Mouse (Mus musculus) macrophage (primary cell): ENCODE results near the gene Rnls. TPM values are rescaled to one million over a fixed set of nuclear protein-coding genes. Genes with fewer than 3 reads are reported as not detected.
"Not testable (repeated sequence)": the region's sequence is repeated elsewhere in the genome, so short reads cannot be mapped to it uniquely, and the experiment has no call there.

Experiments
- H3K27ac ChIP-seq: fragments of 350-480 bp; formaldehyde crosslinking; 2 replicates; pipeline ENCODE4 v1.9.0; 2021
- H3K36me3 ChIP-seq: fragments of 350-480 bp; formaldehyde crosslinking; 2 replicates; pipeline ENCODE4 v1.9.0; 2021; ENCODE audit errors: inconsistent target
- H3K4me3 ChIP-seq: fragments of 350-480 bp; formaldehyde crosslinking; 2 replicates; pipeline ENCODE4 v1.9.0; 2021; ENCODE audit errors: inconsistent target
- H3K79me2 ChIP-seq: fragments of 350-480 bp; formaldehyde crosslinking; 2 replicates; pipeline ENCODE4 v1.9.0; 2021; ENCODE audit errors: inconsistent target
- WGBS: methylation state at CpG from one replicate; pipeline ENCODE4 v1.1.7; 2026; ENCODE audit warnings: inconsistent platforms; ENCODE audit not compliant: missing documents; 5-methylcytosine and 5-hydroxymethylcytosine counted together
- polyA plus RNA-seq: library from polyadenylated mRNA; stranded (reverse); fragments of 250-400 nt; gene quantifications from 3 replicates; pipeline ENCODE4 v1.2.4, GENCODE M21; 2018; ENCODE audit warnings: inconsistent platforms
- total RNA-seq, 78 experiments: library from RNA; depleted of rRNA; stranded (reverse); fragments of 250-400 nt; gene quantifications; 1 replicate in 9 of 78; 2 replicates in 24 of 78; 3 replicates in 43 of 78; 4 replicates in 2 of 78; pipeline ENCODE4 v1.2.4; 2018; ENCODE audit warnings: inconsistent platforms in 56 of 78

Gene Rnls
- 1 to 10 TPM; 1.0 to 5.1 (median 2.7) TPM for total RNA-seq (2018; cell fraction: chromatin; rRNA removed)
- total RNA-seq (2018; cell fraction: cytosol; rRNA removed), result 1 to 10 TPM; 1.5 to 4.0 (median 2.9) TPM
- 1 to 10 TPM; 1.3 to 5.1 (median 2.9) TPM for total RNA-seq (2018; cell fraction: nucleus; rRNA removed)
- polyA plus RNA-seq, result 2.7 to 3.4 TPM (median 3.1 TPM) in 3 replicates

DNA sequence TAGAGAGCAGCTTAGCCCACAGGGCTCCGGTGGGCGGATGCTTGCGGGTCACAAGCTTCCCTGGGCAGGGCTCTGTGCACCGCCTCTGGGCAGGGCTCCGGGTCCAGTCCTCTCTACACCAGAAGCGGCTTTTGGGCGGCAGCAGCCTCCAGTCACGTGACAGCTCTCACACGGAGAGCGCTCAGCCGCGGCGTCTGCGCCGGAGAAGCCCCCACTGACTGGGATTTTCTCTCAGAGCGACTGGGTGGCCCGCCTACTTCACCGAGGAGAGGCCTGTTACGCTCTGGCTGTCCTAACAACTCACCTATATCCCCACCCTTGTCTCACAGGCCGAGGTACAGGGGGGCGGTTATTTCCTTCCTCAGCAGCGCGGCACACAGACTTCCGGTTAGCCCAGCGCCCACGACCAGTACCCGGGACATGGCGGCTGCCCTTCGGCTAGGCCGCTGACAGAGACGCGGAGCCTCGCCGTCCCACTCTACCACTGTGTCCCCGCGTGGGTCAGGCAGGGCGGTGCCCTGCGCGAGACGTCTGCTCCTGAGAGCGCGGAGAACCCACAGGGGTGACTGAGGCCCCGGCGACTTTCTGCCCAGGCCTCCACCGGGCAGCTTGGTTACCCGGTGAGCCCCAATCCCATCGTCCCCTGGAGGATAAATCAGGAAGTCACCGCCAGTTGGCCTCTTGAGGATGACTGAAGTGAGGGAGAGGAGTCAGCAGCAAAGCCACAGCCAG, at the start of gene Rnls:
TSS of gene Rnls (minus strand) at position 645 of the 732 bp plus-strand sequence.
- H3K27ac ChIP-seq, result peak within 1 kb of the TSS; percentile 69
- WGBS, result under 1% methylated on average over 47 of the region's 48 CpGs
- H3K79me2 ChIP-seq, result peaks cover 17% of the 10 kb centered on the region
- no peaks in the 10 kb centered on the region for H3K36me3 ChIP-seq
- H3K4me3 ChIP-seq, result peak within 1 kb of the TSS; percentile 43

DNA sequence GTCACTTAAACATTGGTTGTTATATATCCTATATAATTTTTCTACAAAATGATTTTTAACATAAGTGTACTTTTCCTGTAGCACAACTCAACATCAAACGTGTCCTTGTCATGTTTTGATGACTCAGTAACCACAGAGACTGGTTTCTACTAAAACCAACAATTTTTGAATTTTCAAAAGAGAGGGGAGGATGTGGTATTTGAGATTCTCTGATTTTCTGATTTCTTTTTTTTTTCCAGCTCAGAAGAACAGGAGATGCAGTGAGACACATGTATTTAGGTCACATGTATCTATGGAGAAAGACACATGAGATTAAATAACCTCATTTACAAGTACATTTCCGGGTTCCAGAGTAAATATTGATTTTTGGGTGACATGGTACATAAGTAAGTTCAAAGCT, 37.4 kb upstream of the Rnls start:
- no peaks in the 10 kb centered on the region for H3K36me3 ChIP-seq
- H3K79me2 ChIP-seq, result no peaks in the 10 kb centered on the region
- WGBS, result 43% methylated on average over 2 of the region's 2 CpGs
- no peak overlapping the region for H3K4me3 ChIP-seq
- no peak overlapping the region for H3K27ac ChIP-seq

DNA sequence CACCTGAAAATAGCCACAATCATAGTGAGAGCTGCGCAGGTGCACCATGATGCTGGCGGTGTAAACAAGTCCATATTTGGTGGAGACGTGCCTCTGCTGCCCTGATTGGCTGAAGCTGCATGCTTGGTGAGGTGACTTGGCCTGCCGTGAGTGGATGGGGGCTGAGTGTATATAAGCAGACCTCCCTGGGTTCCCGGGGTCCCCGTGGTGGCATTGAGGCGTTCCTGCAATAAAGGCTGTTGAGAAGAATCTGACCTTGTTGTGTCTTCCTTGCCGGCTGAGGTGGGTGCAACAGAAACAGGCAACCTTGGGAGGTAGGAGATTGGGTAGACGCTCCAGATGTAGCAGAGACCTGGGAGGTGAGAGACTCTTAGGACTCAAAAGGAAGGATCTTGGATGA, 27.3 kb upstream of the Rnls start:
- not testable (repeated sequence) for H3K27ac ChIP-seq, H3K36me3 ChIP-seq, H3K79me2 ChIP-seq, H3K4me3 ChIP-seq
- 91% methylated on average over 9 of the region's 9 CpGs for WGBS

DNA sequence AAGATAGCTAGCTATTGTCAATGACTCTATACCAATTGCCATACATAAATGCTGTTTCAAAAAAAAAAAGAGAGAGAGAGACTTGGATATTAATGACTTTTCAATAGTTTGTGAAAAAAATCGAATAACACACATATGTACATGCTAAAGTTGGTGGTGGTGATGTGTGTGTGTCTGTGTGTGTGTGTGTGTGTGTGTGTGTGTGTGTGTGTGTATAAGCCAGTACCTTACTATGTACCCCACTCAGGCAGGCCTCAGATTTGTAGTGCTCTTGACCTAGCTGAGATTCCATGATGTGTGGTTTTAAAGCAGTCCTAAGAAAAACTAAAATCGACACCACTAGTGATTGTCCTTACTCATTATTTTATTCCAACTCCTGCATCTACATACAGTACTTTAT, 11.3 kb downstream of the Rnls start:
- Histone ChIP-seq H3K4me3 (no peak overlapping the region), H3K79me2 (no peaks in the 10 kb centered on the region), H3K27ac (no peak overlapping the region), H3K36me3 (no peaks in the 10 kb centered on the region)
- WGBS, result 100% methylated on average over 2 of the region's 2 CpGs

DNA sequence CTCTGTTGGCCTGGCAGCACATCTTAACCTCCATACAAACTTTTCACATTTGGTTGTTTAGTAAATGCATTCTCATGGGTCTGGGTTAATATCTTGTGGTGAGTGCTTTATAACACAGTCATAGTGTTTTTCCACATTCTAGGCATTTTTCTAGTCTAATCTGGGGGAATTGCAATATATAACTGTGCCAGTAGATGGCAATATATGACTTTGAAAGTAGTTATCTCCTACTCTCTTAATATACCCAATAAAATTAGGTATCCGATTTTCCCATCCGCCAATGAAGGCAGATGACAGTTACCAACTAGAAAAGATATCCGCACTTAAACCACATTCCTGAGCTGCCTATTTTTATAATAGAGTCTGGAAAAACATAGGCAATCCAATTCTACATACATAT, 11.7 kb downstream of the Rnls start:
- 12% methylated on average over 3 of the region's 3 CpGs for WGBS
- Histone ChIP-seq H3K79me2 (no peaks in the 10 kb centered on the region), H3K27ac (no peak overlapping the region), H3K36me3 (no peaks in the 10 kb centered on the region), H3K4me3 (no peak overlapping the region)

DNA sequence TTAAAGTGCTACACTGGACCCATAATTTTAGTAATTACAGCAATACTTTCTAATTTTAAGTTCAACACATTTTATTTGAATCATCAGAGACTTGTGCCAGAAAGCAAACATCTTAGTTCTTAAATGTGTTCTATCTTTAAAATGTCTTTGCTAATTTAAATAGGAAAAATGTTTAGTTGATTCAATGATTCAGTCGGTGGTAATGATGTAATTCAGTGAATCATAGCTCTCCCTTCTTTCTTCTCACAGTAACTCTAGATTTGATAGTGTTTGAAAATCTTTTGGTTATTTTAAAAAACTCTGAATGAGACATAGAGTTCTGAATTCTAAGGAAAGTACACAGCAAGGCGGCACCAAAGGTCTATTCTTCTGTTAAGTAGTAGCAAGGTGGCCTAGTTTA, 23.3 kb downstream of the Rnls start:
- H3K79me2 ChIP-seq, result no peaks in the 10 kb centered on the region
- 96% methylated on average over 2 of the region's 2 CpGs for WGBS
- H3K27ac ChIP-seq, result no peak overlapping the region
- H3K36me3 ChIP-seq, result no peaks in the 10 kb centered on the region
- no peak overlapping the region for H3K4me3 ChIP-seq

DNA sequence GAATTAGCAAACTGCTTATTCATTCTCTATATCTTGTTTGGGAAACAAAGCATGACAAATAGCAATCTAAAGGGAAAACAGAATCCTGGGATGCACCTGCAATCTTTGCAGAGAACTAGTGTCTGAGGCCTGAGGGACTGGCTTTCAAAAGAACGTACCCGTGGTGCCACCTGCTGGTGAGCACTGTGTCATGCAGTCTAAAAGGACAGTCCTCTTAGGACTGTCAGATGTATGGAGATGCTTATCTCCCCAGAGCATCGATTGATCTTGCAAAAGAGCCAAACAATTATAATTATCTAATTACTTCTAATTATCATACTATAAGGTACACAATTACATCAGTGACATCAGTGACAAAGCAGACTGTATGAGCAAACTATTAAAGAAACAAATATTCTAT, 25.4 kb downstream of the Rnls start:
- Histone ChIP-seq H3K27ac (no peak overlapping the region), H3K79me2 (no peaks in the 10 kb centered on the region), H3K4me3 (no peak overlapping the region), H3K36me3 (no peaks in the 10 kb centered on the region)
- 2% methylated on average over 3 of the region's 3 CpGs for WGBS

DNA sequence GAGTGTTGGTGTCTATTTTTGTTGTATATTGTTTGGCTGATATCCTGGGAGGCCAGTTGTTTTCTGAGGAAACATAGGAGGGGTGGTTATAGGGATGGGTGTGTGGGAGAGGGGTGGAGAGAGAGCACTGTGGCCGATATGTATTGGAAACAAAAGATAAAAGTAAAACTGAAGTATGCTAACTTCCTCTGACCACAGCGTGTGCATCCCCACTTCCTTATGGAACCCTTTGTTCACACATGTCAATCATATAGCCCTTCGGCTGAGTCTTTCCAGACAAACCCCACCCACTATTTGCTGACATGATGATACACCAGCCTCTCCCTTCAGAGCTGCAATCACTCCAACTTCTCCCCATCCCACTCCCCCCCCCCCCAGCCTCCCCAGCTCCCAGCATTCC, 35.1 kb downstream of the Rnls start:
- no peaks in the 10 kb centered on the region for H3K79me2 ChIP-seq
- H3K36me3 ChIP-seq, result no peaks in the 10 kb centered on the region
- 18% methylated on average over 3 of the region's 3 CpGs for WGBS
- no peak overlapping the region for H3K27ac ChIP-seq
- no peak overlapping the region for H3K4me3 ChIP-seq

DNA sequence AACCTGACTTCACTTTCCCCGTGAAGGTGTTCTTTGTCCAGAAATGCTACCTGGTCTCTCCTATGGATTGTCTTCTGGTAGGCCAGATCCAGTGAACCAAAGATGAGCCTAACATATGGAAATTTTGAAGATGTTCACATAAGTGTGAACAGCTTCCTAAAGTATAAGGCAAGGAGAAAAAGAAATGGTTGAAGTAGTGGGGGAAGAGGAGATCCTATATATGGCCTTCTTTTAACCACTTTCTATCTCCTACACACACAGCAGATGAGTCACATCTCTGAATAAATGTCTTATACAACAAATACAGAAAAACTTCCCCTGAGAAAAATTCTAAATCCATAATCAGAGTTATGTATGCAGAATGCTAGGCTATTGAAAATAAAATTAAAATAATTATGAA, 52.0 kb downstream of the Rnls start:
- H3K27ac ChIP-seq, result no peak overlapping the region
- H3K79me2 ChIP-seq, result no peaks in the 10 kb centered on the region
- H3K36me3 ChIP-seq, result no peaks in the 10 kb centered on the region
- 100% methylated on average over 1 of the region's 1 CpGs for WGBS
- no peak overlapping the region for H3K4me3 ChIP-seq

DNA sequence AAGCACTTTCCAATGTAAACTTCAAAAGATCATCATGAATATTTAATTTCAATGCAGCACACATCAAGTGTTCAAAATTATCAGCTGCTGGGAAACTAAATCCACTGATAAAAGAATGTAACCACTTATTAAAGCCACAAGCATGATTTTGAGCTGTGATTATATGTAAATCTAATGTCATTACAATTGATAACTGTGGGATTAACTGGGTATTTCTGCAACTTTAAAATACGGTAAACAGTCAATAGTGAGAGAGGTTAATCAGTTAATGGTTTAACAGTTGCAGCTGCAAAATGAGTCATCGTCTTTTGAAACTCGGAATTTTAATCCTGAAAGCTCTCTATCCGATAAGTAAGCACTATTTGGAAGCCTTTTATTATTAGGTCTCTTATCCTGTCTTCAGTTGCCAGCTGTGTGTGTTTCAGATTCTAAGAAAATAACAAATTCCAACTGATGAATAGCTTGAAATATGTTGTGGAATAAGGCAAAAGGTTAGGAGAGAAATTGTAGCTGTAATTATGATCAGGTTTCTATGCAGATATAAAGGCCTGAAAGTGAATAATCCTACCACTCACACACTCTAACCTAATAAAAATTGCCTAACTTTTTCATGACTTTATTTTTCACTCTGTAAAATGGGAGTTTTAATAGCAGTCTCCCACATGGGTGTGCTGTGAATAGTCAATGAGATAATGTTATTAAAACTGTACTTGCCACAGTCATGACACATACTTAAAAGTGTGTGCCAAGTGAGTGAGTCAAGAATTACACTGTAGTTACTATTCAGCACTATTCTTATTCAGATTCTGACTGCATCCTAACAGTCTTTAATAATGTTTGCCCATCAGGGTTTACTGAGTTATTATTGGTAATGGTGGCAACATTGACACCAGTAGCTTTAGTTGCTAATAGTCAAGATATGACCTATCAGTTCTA, 65.1 kb downstream of the Rnls start:
- WGBS, result 98% methylated on average over 4 of the region's 4 CpGs
- H3K4me3 ChIP-seq, result no peak overlapping the region
- H3K79me2 ChIP-seq, result no peaks in the 10 kb centered on the region
- H3K27ac ChIP-seq, result no peak overlapping the region
- H3K36me3 ChIP-seq, result no peaks in the 10 kb centered on the region

DNA sequence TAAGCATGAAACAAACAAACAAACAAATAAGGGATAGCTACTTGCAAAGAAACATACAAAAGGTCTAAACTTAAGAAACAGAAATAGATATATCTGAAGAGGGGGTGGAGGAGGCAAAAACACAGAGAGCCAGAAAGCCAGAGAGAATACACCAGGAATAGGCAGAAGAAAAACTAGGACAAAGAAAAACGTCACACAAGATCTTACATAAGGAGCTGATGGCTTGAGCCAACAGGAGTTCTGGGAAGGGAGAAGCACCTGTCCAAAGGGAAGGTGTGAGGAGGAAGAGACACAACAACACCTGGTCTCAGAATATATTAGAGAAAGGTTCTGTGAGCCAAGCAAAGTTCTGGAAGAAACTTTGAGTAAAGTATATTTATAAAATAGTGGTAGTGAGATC, 73.3 kb downstream of the Rnls start:
- Histone ChIP-seq H3K27ac (no peak overlapping the region), H3K79me2 (no peaks in the 10 kb centered on the region), H3K4me3 (no peak overlapping the region), H3K36me3 (no peaks in the 10 kb centered on the region)
- 80% methylated on average over 1 of the region's 1 CpGs for WGBS

DNA sequence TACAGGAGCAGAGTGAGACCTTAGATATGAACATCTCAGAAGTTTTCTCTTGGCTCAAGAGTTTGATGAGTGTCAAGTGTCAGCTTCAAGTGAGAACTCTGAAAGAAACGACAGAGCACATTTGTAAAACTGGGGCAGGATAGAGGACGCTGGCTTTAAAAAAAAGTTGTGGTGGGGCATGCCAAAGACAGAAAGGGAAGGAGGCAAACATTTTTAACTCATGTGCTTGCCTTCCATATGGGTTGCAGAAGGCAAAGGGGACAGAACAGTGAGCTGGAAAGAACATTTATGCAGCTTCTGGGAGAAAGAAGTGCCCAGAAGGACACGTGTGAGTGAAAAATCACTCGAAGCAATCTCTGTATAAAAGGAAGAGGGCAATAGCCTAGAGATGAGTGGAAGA, 75.0 kb downstream of the Rnls start:
- no peak overlapping the region for H3K4me3 ChIP-seq
- WGBS, result 65% methylated on average over 4 of the region's 4 CpGs
- H3K27ac ChIP-seq, result no peak overlapping the region
- H3K79me2 ChIP-seq, result no peaks in the 10 kb centered on the region
- no peaks in the 10 kb centered on the region for H3K36me3 ChIP-seq

DNA sequence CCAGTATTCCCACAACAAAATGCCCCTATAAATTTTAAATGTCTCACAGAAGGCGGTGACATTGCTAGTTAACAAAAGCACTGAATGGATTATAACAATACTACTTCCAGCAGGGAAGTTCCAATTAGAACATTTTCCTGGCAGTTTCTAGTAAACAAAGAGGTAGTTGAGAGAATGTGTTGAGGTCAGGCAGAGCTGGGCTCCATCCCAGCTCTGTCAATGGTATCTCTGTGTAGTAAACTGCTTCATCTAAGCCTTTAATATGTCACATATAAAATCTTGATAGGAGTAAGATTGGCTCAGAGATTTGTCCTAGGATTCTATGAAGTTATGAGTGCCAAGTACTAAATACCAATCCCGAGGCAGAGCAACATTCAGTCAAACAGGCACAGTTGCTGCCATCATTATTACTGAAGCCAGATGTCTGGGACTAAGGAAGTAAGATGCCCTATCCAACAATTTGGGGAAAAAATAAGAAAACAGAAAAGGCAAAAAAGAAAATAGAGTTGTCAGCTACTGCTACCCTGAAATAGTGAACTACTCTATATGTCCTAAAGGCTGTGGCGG, 92.3 kb downstream of the Rnls start:
- Histone ChIP-seq H3K79me2 (no peaks in the 10 kb centered on the region), H3K27ac (no peak overlapping the region), H3K36me3 (no peaks in the 10 kb centered on the region), H3K4me3 (no peak overlapping the region)
- WGBS, result 98% methylated on average over 3 of the region's 3 CpGs

DNA sequence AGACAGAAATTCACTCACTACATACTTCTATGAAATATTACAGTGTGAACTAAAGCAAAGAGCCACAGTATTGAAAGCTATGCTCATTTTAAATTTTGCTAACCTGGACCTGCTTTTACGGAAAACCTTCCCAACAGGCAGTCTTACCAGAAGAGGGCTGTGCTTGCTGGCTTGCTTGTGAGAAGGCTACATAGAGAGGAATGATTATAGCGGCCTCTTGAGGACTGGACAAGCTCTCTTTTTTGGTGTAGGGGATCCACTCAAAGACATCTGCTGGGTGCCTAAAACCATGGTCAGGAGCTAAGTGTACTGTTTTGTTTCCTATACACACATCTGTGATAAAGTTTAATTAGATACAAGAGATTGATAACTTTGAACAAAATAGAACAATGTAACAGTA, 95.8 kb downstream of the Rnls start:
- Histone ChIP-seq H3K27ac (no peak overlapping the region), H3K79me2 (no peaks in the 10 kb centered on the region), H3K36me3 (no peaks in the 10 kb centered on the region), H3K4me3 (no peak overlapping the region)
- WGBS, result 91% methylated on average over 2 of the region's 2 CpGs

DNA sequence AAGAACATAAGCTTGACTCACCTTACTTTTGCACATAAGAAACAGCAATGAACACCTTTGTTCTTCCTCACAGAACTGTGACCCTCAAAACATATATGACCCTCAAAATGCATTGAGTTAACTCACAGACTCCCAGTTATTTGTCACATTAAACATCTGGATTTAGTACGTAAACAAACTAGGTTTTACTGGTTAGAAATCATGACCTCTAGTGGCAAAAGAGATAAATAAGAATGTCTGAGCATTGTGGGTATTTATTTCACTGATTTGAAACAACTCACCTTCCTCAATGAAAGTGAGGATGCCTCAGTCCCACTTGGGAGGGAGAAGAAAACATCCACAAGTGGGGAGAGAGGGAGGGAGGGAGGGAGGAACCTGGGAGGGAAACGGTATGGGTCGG, 109.1 kb downstream of the Rnls start:
- H3K79me2 ChIP-seq, result no peaks in the 10 kb centered on the region
- no peak overlapping the region for H3K4me3 ChIP-seq
- H3K27ac ChIP-seq, result no peak overlapping the region
- no peaks in the 10 kb centered on the region for H3K36me3 ChIP-seq
- 69% methylated on average over 3 of the region's 3 CpGs for WGBS
